Mouse (Mus musculus) ES-E14 (cell line): ENCODE results near the gene Dnase1l3. TPM values are rescaled to one million over a fixed set of nuclear protein-coding genes. Genes with fewer than 3 reads are reported as not detected.

Experiments
- DNase-seq: peaks from one replicate; pipeline ENCODE4 v3.0.0-alpha.2; 2013; ENCODE audit warnings: low read depth, low spot score
- H3K27ac ChIP-seq: 2 replicates; pipeline ENCODE4 v1.5.1; 2012; ENCODE audit warnings: low read depth, mild to moderate bottlenecking, low read length, moderate library complexity, mixed read lengths; ENCODE audit not compliant: poor library complexity, insufficient read depth, severe bottlenecking
- H3K36me3 ChIP-seq: 2 replicates; pipeline ENCODE4 v1.6.1; 2012; ENCODE audit warnings: mild to moderate bottlenecking, low read length, moderate library complexity, mixed read lengths; ENCODE audit not compliant: control insufficient read depth, poor library complexity, insufficient read depth, severe bottlenecking
- H3K4me1 ChIP-seq, 2 experiments: fragments of 150-350 bp in 1 of 2; sonication (generic) in 1 of 2; 2 replicates each; pipeline ENCODE4 v1.6.1; 2012; ENCODE audit warnings: low read length in 2 of 2, mild to moderate bottlenecking in 1 of 2, mixed read lengths in 1 of 2; ENCODE audit not compliant: control insufficient read depth in 2 of 2, insufficient read depth in 2 of 2, poor library complexity in 1 of 2
- H3K4me3 ChIP-seq, 2 experiments: fragments of 150-350 bp in 1 of 2; sonication (generic) in 1 of 2; 2 replicates each; pipeline ENCODE4 v1.5.1; 2012; ENCODE audit warnings: low read length in 2 of 2, low read depth in 1 of 2, mild to moderate bottlenecking in 1 of 2, mixed read lengths in 1 of 2; ENCODE audit not compliant: insufficient read depth in 1 of 2, poor library complexity in 1 of 2, severe bottlenecking in 1 of 2
- H3K9ac ChIP-seq: 2 replicates; pipeline ENCODE4 v1.6.1; 2012; ENCODE audit warnings: low read depth, mild to moderate bottlenecking, low read length, mixed read lengths; ENCODE audit not compliant: poor library complexity, insufficient read depth, severe bottlenecking
- H3K9me3 ChIP-seq: fragments of 150-350 bp; sonication (generic); 2 replicates; pipeline ENCODE4 v1.6.1; 2012; ENCODE audit warnings: low read depth, mild to moderate bottlenecking, low read length; ENCODE audit not compliant: control insufficient read depth, insufficient read depth
- CHD2 ChIP-seq: IDR thresholded peaks from 2 replicates; pipeline ENCODE4 v1.6.1; 2014; ENCODE audit warnings: mild to moderate bottlenecking, low read depth, low read length, inconsistent platforms
- HCFC1 ChIP-seq: IDR thresholded peaks from 2 replicates; pipeline ENCODE4 v1.6.1; 2012; ENCODE audit warnings: low read length, inconsistent platforms, borderline replicate concordance; ENCODE audit not compliant: insufficient read depth
- MAFK ChIP-seq: IDR thresholded peaks from 2 replicates; pipeline ENCODE4 v1.6.1; 2014; ENCODE audit warnings: mild to moderate bottlenecking, low read depth, low read length, inconsistent platforms; ENCODE audit not compliant: insufficient read depth
- ZC3H11A ChIP-seq: IDR thresholded peaks from 2 replicates; pipeline ENCODE4 v1.6.1; 2012; ENCODE audit warnings: low read depth, mild to moderate bottlenecking, inconsistent platforms, low read length, borderline replicate concordance
- ZNF384 ChIP-seq: IDR thresholded peaks from 2 replicates; pipeline ENCODE4 v1.6.1; 2012; ENCODE audit warnings: low read depth, low read length, inconsistent platforms
- in situ Hi-C, 2 experiments: fragments of 600-800 bp; cut with MboI; formaldehyde crosslinking; loops; one replicate each; pipeline ENCODE4 v1.15.1; 2025; ENCODE audit warnings: low sequenced_read_pairs in 2 of 2, inconsistent platforms in 1 of 2; ENCODE audit not compliant: unreplicated experiment in 2 of 2
- total RNA-seq: library from RNA; depleted of rRNA; stranded (reverse); fragments of 300-350 nt; gene quantifications from 2 replicates; pipeline ENCODE4 v1.2.3, GENCODE M21; 2012

Dnase1l3 gene
- total RNA-seq, 1 experiment: 0.09 TPM

GRCm38 (mm10) chr14:8020546-8020945, 26.2 kb upstream of the Dnase1l3 start:
- no peaks in the 10 kb centered on the region for H3K4me1 ChIP-seq
- DNase-seq: no peak
- no peak overlapping the region for H3K4me3 ChIP-seq
- H3K9me3 ChIP-seq: no peaks in the 10 kb centered on the region
- no peaks in the 10 kb centered on the region for H3K36me3 ChIP-seq
- in situ Hi-C loops: no loop called here
- TF ChIP-seq MAFK (no peak), HCFC1 (no peak), CHD2 (no peak), ZNF384 (no peak), ZC3H11A (no peak)
- H3K9ac ChIP-seq: no peak overlapping the region
- H3K27ac ChIP-seq: no peak overlapping the region

- Histone ChIP-seq H3K36me3 (no peaks in the 10 kb centered on the region), H3K9ac (no peak overlapping the region), H3K4me1 (no peaks in the 10 kb centered on the region), H3K4me3 (no peak overlapping the region), H3K27ac (no peak overlapping the region), H3K9me3 (no peaks in the 10 kb centered on the region)
- no peak for DNase-seq
- in situ Hi-C loops: no loop called here
- TF ChIP-seq CHD2 (no peak), MAFK (no peak), ZC3H11A (no peak), ZNF384 (no peak), HCFC1 (no peak)
Observed at GRCm38 (mm10) chr14:8020011-8020410, 25.6 kb upstream of the Dnase1l3 start.

- Histone ChIP-seq H3K9ac (no peak overlapping the region), H3K4me1 (no peaks in the 10 kb centered on the region), H3K9me3 (no peaks in the 10 kb centered on the region), H3K27ac (no peak overlapping the region), H3K36me3 (no peaks in the 10 kb centered on the region), H3K4me3 (no peak overlapping the region)
- no peak for DNase-seq
- in situ Hi-C loops: no loop called here
- TF ChIP-seq ZC3H11A: no peak
- TF ChIP-seq ZNF384: no peak
- no peak for TF ChIP-seq HCFC1
- TF ChIP-seq MAFK: no peak
- no peak for TF ChIP-seq CHD2
Observed at GRCm38 (mm10) chr14:8016951-8017350, 22.6 kb upstream of the Dnase1l3 start.

- no peak overlapping the region for H3K27ac ChIP-seq
- TF ChIP-seq MAFK (no peak), CHD2 (no peak), ZC3H11A (no peak), ZNF384 (no peak), HCFC1 (no peak)
- no peak overlapping the region for H3K9ac ChIP-seq
- H3K4me1 ChIP-seq: no peaks in the 10 kb centered on the region
- H3K4me3 ChIP-seq: no peak overlapping the region
- no peaks in the 10 kb centered on the region for H3K36me3 ChIP-seq
- H3K9me3 ChIP-seq: no peaks in the 10 kb centered on the region
- in situ Hi-C loops: no loop called here
- DNase-seq: no peak
Observed at GRCm38 (mm10) chr14:8016276-8016675, 21.9 kb upstream of the Dnase1l3 start.

- in situ Hi-C loops: no loop called here
- Histone ChIP-seq H3K27ac (no peak overlapping the region), H3K4me3 (no peak overlapping the region), H3K9me3 (no peaks in the 10 kb centered on the region), H3K9ac (no peak overlapping the region), H3K4me1 (no peaks in the 10 kb centered on the region), H3K36me3 (no peaks in the 10 kb centered on the region)
- DNase-seq: no peak
- TF ChIP-seq ZNF384 (no peak), CHD2 (no peak), MAFK (no peak), ZC3H11A (no peak), HCFC1 (no peak)
Observed at GRCm38 (mm10) chr14:8015756-8016155, 21.4 kb upstream of the Dnase1l3 start.
